Mouse (Mus musculus): ENCODE data around the gene Aldh1a2.
A peak's percentile ranks its signal among the peaks of the same experiment; 100 is the strongest.

Gene Aldh1a2

DNA sequence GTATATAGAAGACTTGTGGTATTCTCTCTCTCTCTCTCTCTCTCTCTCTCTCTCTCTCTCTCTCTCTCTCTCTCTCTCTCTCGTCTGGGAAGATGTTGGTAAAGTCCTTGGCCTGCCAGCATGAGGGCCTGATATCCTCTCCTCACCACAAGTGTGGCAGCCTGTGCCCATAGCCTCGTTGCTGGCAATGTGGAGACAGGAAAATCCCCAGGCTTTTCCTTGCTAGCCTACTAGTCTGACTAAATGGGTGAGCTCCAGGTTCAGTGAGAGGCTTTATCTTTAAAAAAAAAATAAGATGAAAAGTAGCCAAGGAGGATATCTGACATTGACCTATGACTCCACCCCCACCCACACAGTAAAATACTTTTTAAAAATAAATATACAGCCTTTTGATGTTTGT lies 4.8 kb downstream of the Aldh1a2 start:
- Histone ChIP-seq H3K36me3 (ENCODE audit: insufficient read depth, low read length) (no peaks in the 10 kb centered on the region), H3K27me3 (ENCODE audit: insufficient read depth, low read length) (peaks cover 47% of the 10 kb centered on the region), H3K4me3 (replicated peaks; ENCODE audit: low read length) (no peak overlapping the region), H3K4me1 (replicated peaks; ENCODE audit: low read depth, low read length) (peaks cover 15% of the 10 kb centered on the region), H3K9me3 (ENCODE audit: low read length) (no peaks in the 10 kb centered on the region)
- no peak for TF ChIP-seq CTCF (conservative IDR thresholded peaks at IDR 0.05; ENCODE audit: low read length)
- TF ChIP-seq NANOG (IDR thresholded peaks at IDR 0.05; ENCODE audit: borderline replicate concordance, low read length): no peak
- no peak for TF ChIP-seq POU5F1 (IDR thresholded peaks at IDR 0.05; ENCODE audit: borderline replicate concordance, low read length)

DNA sequence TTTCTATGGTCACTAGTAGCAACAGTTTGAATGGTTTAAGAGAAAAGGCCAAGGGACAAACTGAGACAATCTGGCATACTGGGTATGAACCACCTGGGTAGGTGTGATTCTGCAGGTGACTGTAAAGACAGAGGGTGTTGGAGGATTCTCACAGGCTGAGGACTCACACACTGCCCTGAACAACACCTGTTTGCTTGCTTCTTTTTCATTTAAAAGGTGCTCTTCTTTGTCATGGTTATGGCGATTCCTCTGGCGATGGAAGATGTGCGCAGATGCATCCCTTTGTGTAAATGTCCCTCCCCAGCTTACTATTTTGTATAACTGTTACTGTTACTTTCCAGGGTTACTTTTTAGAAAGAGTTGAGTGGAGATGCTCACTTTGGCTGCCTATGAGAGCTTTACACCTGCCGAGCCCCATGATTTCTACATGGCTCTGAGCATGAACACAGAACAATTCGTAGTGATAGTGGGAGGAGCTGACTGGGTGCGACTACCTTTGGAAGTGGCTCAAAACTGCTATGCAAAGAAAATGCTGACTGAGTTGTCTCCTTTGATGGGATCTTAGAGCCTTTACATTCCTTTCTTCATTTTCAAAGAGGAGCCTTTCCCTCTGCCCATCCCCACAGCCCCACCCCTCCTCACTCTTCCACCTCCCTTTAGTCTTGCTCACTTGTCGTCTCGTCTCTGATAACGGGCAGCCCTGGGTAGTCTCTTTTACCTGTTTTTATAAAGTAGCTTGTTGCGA lies 11.8 kb downstream of the Aldh1a2 start:
- TF ChIP-seq CTCF (conservative IDR thresholded peaks at IDR 0.05; ENCODE audit: low read length): no peak
- no peak for TF ChIP-seq POU5F1 (IDR thresholded peaks at IDR 0.05; ENCODE audit: borderline replicate concordance, low read length)
- TF ChIP-seq NANOG (IDR thresholded peaks at IDR 0.05; ENCODE audit: borderline replicate concordance, low read length): no peak
- no peaks in the 10 kb centered on the region for H3K9me3 ChIP-seq (ENCODE audit: low read length)
- H3K36me3 ChIP-seq (ENCODE audit: insufficient read depth, low read length): no peaks in the 10 kb centered on the region
- peaks cover 7% of the 10 kb centered on the region for H3K27me3 ChIP-seq (ENCODE audit: insufficient read depth, low read length)
- H3K4me3 ChIP-seq (replicated peaks; ENCODE audit: low read length): peak overlapping the region; percentile 26; the same call in 1 of the 2 replicates
- peaks cover 41% of the 10 kb centered on the region for H3K4me1 ChIP-seq (replicated peaks; ENCODE audit: low read depth, low read length)

DNA sequence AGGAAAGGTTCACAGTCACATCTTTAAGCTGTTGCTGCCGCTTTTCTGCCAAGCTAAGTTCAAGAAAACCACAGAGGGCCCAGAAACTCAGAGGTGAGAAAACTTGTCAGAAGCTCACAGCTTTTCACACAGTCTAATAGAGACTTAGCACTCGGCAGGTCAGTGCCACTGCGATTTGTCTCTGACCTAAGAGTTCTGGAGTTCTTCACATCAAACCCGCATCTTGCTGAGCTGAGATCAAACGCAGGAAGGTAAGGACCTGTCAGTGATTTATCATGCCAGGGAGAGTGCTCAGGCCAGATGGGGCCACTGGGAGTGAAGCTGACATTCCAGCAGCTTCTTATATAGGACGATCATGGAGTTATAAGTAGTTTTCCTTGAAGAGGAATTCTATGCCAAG lies 14.4 kb downstream of the Aldh1a2 start:
- H3K4me3 ChIP-seq (replicated peaks; ENCODE audit: low read length): no peak overlapping the region
- peaks cover 49% of the 10 kb centered on the region for H3K4me1 ChIP-seq (replicated peaks; ENCODE audit: low read depth, low read length)
- peaks cover 13% of the 10 kb centered on the region for H3K27me3 ChIP-seq (ENCODE audit: insufficient read depth, low read length)
- TF ChIP-seq NANOG (IDR thresholded peaks at IDR 0.05; ENCODE audit: borderline replicate concordance, low read length) (no peak), POU5F1 (IDR thresholded peaks at IDR 0.05; ENCODE audit: borderline replicate concordance, low read length) (no peak), CTCF (conservative IDR thresholded peaks at IDR 0.05; ENCODE audit: low read length) (no peak)
- H3K9me3 ChIP-seq (ENCODE audit: low read length): no peaks in the 10 kb centered on the region
- H3K36me3 ChIP-seq (ENCODE audit: insufficient read depth, low read length): no peaks in the 10 kb centered on the region

DNA sequence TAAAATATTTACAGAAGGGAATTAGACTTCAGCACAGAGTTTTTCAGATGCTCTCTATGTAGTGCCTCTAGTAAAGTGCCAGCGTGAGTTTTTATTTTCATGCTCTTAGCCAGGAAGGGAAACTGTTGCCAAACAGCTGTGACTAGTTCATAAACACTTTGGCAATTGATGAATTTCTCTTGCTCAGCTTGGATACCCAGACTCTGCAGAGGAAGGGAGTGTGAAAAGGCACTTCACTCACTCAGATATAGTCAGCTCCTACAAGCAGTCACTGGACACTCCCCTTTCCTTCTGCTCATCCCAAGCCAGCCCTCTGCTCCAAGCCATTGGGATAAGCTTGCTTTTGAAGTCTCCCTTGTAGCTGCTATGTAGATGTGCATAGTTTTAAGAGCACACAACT lies 21.0 kb downstream of the Aldh1a2 start:
- peaks cover 17% of the 10 kb centered on the region for H3K4me1 ChIP-seq (replicated peaks; ENCODE audit: low read depth, low read length)
- H3K9me3 ChIP-seq (ENCODE audit: low read length): no peaks in the 10 kb centered on the region
- TF ChIP-seq POU5F1 (IDR thresholded peaks at IDR 0.05; ENCODE audit: borderline replicate concordance, low read length) (no peak), NANOG (IDR thresholded peaks at IDR 0.05; ENCODE audit: borderline replicate concordance, low read length) (no peak), CTCF (conservative IDR thresholded peaks at IDR 0.05; ENCODE audit: low read length) (no peak)
- no peak overlapping the region for H3K4me3 ChIP-seq (replicated peaks; ENCODE audit: low read length)
- H3K27me3 ChIP-seq (ENCODE audit: insufficient read depth, low read length): peaks cover 22% of the 10 kb centered on the region
- H3K36me3 ChIP-seq (ENCODE audit: insufficient read depth, low read length): no peaks in the 10 kb centered on the region

DNA sequence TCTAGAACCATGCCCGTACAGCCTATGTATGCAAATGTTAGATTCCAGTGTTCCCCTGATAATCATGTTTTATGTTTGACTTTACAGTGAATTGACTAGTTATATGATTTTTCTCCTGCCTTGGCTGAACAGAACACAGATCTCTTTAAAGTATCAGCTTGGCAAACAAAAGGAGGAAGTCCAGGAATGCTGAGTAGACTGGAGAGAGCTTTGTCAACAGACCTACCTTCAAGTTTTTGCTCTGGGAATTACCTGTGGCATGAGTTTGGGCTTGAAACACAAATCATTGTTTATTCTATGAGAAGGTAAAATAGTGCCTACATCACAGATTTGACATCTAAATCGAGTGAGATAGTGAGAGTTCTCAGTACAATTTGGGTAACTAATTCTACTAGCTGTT lies 24.3 kb downstream of the Aldh1a2 start:
- no peaks in the 10 kb centered on the region for H3K9me3 ChIP-seq (ENCODE audit: low read length)
- no peaks in the 10 kb centered on the region for H3K4me1 ChIP-seq (replicated peaks; ENCODE audit: low read depth, low read length)
- H3K27me3 ChIP-seq (ENCODE audit: insufficient read depth, low read length): peaks cover 14% of the 10 kb centered on the region
- H3K4me3 ChIP-seq (replicated peaks; ENCODE audit: low read length): no peak overlapping the region
- no peaks in the 10 kb centered on the region for H3K36me3 ChIP-seq (ENCODE audit: insufficient read depth, low read length)
- no peak for TF ChIP-seq POU5F1 (IDR thresholded peaks at IDR 0.05; ENCODE audit: borderline replicate concordance, low read length)
- TF ChIP-seq NANOG (IDR thresholded peaks at IDR 0.05; ENCODE audit: borderline replicate concordance, low read length): no peak
- no peak for TF ChIP-seq CTCF (conservative IDR thresholded peaks at IDR 0.05; ENCODE audit: low read length)

DNA sequence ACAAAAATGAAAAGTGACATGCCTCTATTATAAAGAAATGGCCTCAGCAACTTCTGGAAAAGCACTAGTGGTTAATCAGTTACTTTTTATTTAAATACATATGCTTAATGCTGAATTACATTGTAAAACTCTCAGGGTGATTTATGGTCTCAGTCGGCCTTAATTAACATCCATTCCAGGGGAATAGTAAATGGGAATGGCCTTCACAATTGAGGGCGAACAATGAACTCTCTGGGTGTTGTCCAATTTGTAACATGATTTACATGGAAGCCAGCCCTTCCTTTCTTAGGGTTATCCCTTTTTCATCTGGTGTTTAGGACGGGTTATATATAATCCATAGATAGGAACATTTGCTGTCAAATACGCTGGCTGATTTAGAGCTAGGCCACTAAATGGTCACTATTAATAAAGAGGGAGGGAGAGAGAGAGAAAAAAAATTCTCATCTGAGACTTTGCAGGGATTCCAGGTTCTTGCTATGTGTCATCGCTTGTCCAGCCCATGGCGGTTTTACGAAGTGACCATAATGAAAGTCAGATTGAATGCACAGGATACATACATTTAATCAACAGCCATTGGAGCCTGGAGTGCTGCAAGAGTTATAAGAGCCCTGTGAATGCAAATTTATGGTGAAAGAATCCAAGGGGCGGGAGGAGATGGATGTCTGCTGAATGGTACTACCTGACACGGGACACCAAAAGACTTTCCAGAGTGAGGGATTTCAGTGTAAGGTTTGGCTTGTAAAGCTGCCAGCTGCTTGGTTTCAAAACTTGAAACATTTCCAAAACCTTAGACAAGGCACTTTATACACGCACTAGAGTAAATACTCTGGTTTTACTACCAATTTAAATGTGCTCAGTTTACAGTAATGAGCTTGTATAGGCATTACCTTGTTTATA lies 26.2 kb downstream of the Aldh1a2 start:
- H3K4me3 ChIP-seq (replicated peaks; ENCODE audit: low read length): no peak overlapping the region
- no peak for TF ChIP-seq NANOG (IDR thresholded peaks at IDR 0.05; ENCODE audit: borderline replicate concordance, low read length)
- no peak for TF ChIP-seq CTCF (conservative IDR thresholded peaks at IDR 0.05; ENCODE audit: low read length)
- TF ChIP-seq POU5F1 (IDR thresholded peaks at IDR 0.05; ENCODE audit: borderline replicate concordance, low read length): no peak
- peaks cover 14% of the 10 kb centered on the region for H3K27me3 ChIP-seq (ENCODE audit: insufficient read depth, low read length)
- H3K9me3 ChIP-seq (ENCODE audit: low read length): no peaks in the 10 kb centered on the region
- no peaks in the 10 kb centered on the region for H3K4me1 ChIP-seq (replicated peaks; ENCODE audit: low read depth, low read length)
- H3K36me3 ChIP-seq (ENCODE audit: insufficient read depth, low read length): no peaks in the 10 kb centered on the region

DNA sequence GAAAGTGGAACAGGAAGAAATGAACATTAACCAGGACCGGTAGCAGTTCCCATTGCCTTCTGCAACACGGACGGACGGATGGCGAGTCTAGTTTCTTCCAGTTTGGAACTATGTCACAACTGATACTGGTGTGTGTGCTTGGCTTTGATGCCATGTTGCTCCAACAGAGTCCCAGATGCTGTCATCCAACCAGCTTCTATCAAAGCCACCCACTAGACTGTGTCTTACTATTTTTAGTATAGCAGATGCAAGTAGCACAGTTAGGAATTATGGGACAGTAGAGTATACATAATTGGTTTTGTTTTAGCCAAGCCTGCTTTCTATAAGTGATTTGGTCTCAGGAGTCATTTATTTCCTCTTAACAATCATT lies 26.8 kb downstream of the Aldh1a2 start:
- peaks cover 14% of the 10 kb centered on the region for H3K27me3 ChIP-seq (ENCODE audit: insufficient read depth, low read length)
- H3K36me3 ChIP-seq (ENCODE audit: insufficient read depth, low read length): no peaks in the 10 kb centered on the region
- TF ChIP-seq NANOG (IDR thresholded peaks at IDR 0.05; ENCODE audit: borderline replicate concordance, low read length) (no peak), CTCF (conservative IDR thresholded peaks at IDR 0.05; ENCODE audit: low read length) (no peak), POU5F1 (IDR thresholded peaks at IDR 0.05; ENCODE audit: borderline replicate concordance, low read length) (no peak)
- H3K4me3 ChIP-seq (replicated peaks; ENCODE audit: low read length): no peak overlapping the region
- H3K9me3 ChIP-seq (ENCODE audit: low read length): no peaks in the 10 kb centered on the region
- no peaks in the 10 kb centered on the region for H3K4me1 ChIP-seq (replicated peaks; ENCODE audit: low read depth, low read length)

DNA sequence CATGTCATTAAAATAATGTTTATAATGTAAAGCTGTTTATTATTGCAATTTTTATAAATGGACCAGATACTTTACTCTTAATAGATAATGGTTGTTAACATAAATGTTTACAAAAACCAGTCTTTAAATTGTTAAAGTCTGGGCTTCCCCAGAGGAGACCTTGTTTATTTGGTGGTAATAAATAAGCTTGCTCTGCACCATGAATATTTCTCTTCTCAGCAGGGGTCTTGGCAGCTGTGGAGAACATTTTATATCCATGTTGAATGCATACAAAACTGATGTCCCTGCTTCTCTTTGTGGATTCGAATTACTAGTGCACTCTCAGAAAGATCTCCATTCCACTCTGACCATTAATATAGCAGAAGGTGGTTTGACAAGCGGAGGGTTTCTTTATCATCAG lies 38.8 kb downstream of the Aldh1a2 start:
- H3K27me3 ChIP-seq (ENCODE audit: insufficient read depth, low read length): no peaks in the 10 kb centered on the region
- no peaks in the 10 kb centered on the region for H3K36me3 ChIP-seq (ENCODE audit: insufficient read depth, low read length)
- no peaks in the 10 kb centered on the region for H3K9me3 ChIP-seq (ENCODE audit: low read length)
- no peak overlapping the region for H3K4me3 ChIP-seq (replicated peaks; ENCODE audit: low read length)
- no peaks in the 10 kb centered on the region for H3K4me1 ChIP-seq (replicated peaks; ENCODE audit: low read depth, low read length)
- TF ChIP-seq POU5F1 (IDR thresholded peaks at IDR 0.05; ENCODE audit: borderline replicate concordance, low read length) (no peak), NANOG (IDR thresholded peaks at IDR 0.05; ENCODE audit: borderline replicate concordance, low read length) (no peak), CTCF (conservative IDR thresholded peaks at IDR 0.05; ENCODE audit: low read length) (no peak)

Measured in E14TG2a.4 (cell line).